Mouse (Mus musculus): ENCODE results near the gene Tspan14.

DNA sequence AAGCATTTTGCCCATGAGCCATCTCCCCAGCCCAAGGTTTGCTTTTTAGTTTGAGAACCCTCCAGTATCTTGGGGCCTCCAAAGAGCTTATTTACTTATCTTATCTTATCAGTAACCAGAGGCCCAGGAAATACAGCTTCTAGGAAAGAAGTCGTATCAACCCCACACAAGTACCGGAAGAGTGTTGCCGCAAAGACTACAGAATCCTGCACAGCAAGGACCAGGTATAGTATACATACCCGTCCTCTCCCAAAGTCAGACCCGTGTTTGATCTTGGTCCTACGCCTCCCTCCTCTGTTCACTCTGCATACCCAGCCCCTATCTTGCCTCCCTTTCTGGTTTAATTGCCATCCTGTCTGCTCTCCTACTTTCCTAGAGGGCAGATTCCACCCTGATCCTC lies 25.9 kb upstream of the Tspan14 start:
- TF ChIP-seq POLR2A (IDR thresholded peaks at IDR 0.05; ENCODE audit: insufficient read depth, low read length) (no peak), CTCF (IDR thresholded peaks at IDR 0.05; ENCODE audit: low read depth, low read length) (no peak)

All from ES-Bruce4 (cell line).